8 mouse cellular contexts compared by ENCODE assay signal in the genomic region with DNA sequence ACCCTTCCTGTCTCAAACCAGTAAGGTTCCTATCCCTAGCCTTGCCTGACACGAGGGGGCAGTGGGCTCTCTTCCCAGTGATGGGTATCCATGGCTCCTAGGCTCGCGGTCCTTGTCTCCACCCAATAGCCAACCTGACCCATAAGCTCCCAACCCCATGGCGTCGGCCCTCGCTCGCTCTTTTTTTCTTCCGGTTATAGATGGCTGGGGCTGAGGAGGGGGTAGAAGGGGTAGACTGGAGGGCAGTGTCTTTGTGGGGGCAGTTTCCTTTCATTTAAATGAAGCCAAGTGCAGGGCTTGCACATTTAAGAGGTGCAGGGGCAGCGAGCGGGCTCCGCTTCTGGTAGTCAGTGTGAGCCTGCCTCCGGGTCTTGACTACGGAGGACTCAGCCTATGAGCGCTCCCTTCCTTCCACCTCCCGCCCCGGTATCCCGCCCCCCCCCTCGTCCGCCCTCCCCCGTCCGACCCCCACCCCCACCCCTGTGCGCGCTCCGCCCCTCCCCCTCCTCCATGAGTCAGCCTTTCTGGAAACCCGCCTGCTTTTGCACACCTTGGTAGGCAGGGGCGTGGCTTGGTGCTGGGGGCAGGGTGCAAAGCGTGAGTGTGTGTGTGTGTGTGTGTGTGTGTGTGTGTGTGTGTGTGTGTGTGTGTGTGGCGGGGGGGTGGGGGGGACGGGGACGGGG. TPM values are rescaled to one million over a fixed set of nuclear protein-coding genes. Genes with fewer than 3 reads are reported as not detected.
DNase-seq lines count a peak whose midpoint lies in the region; ATAC-seq and TF ChIP-seq lines count a peak whose summit lies in the region.

No protein-coding gene starts in this region.

- H3K9ac ChIP-seq in forebrain, embryonic 13.5 days = peak overlapping the region; percentile 66
- peak overlapping the region; percentile 60 for H3K9ac ChIP-seq in intestine, embryonic 16.5 days (ENCODE audit: low read depth, low read length)
- peak overlapping the region; percentile 47 for H3K9ac ChIP-seq in midbrain, embryonic 16.5 days (ENCODE audit: low read depth, low read length)
- H3K9ac ChIP-seq in stomach, postnatal 0 days (ENCODE audit: low read length) = peak overlapping the region; percentile 47

- no peak for TF ChIP-seq CTCF in layer of hippocampus, adult 2 months (conservative IDR thresholded peaks at IDR 0.05)
- TF ChIP-seq CTCF in stomach, postnatal 0 days (IDR thresholded peaks at IDR 0.05; ENCODE audit: low read depth) = peak; percentile 19; the same call in 1 of the 2 replicates

- peak overlapping the region; percentile 66 for H3K4me2 ChIP-seq in forebrain, embryonic 13.5 days
- peak overlapping the region; percentile 75 for H3K4me2 ChIP-seq in intestine, embryonic 16.5 days (ENCODE audit: low read depth, low read length)
- peak overlapping the region; percentile 71 for H3K4me2 ChIP-seq in midbrain, embryonic 16.5 days (ENCODE audit: low read length)
- peak overlapping the region; percentile 70 for H3K4me2 ChIP-seq in stomach, postnatal 0 days (replicated peaks; ENCODE audit: low read depth)

- ATAC-seq in cerebellum, adult (ENCODE audit: insufficient number of reproducible peaks, low FRiP score, low TSS enrichment) = peak; percentile 54; the same call in 1 of the 2 replicates
- peak; percentile 80 for ATAC-seq in forebrain, embryonic 13.5 days
- peak; percentile 90 for ATAC-seq in intestine, embryonic 16.5 days
- ATAC-seq in midbrain, embryonic 16.5 days = peak; percentile 88
- ATAC-seq in stomach, postnatal 0 days (ENCODE audit: low FRiP score, low TSS enrichment) = peak; percentile 80

- DNase-seq in layer of hippocampus, adult 2 months (ENCODE audit: low spot score in 2 of 2) = peak in 1 of 2 experiments; percentile 58
- no peak for DNase-seq in layer of hippocampus, adult 18-20 months (ENCODE audit: low spot score in 2 of 2)
- peak; percentile 94 for DNase-seq in liver
- DNase-seq in stomach, postnatal 0 days (ENCODE audit: low spot score) = peak; percentile 85

- H3K36me3 ChIP-seq in forebrain, embryonic 13.5 days (ENCODE audit: poor library complexity, severe bottlenecking) = peaks cover 21% of the 10 kb centered on the region
- no peaks in the 10 kb centered on the region for H3K36me3 ChIP-seq in intestine, embryonic 16.5 days (ENCODE audit: control insufficient read depth, insufficient read depth, low read length)
- H3K36me3 ChIP-seq in midbrain, embryonic 16.5 days (ENCODE audit: control insufficient read depth, insufficient read depth, low read length) = peaks cover 4% of the 10 kb centered on the region; the same call in 1 of the 2 replicates
- peaks cover 3% of the 10 kb centered on the region; the same call in 1 of the 2 replicates for H3K36me3 ChIP-seq in stomach, postnatal 0 days (ENCODE audit: control insufficient read depth, insufficient read depth, low read length)

- H3K4me1 ChIP-seq in forebrain, embryonic 13.5 days = peaks cover 14% of the 10 kb centered on the region
- peaks cover 11% of the 10 kb centered on the region for H3K4me1 ChIP-seq in intestine, embryonic 16.5 days (ENCODE audit: control insufficient read depth, insufficient read depth, low read length)
- H3K4me1 ChIP-seq in midbrain, embryonic 16.5 days (ENCODE audit: control insufficient read depth, insufficient read depth, low read length) = peaks cover 15% of the 10 kb centered on the region
- peaks cover 3% of the 10 kb centered on the region; the same call in 1 of the 2 replicates for H3K4me1 ChIP-seq in stomach, postnatal 0 days (replicated peaks; ENCODE audit: control insufficient read depth, insufficient read depth)

- peak overlapping the region; percentile 89 for H3K27ac ChIP-seq in layer of hippocampus, adult 2 months
- H3K27ac ChIP-seq in forebrain, embryonic 13.5 days = no peak overlapping the region
- no peak overlapping the region for H3K27ac ChIP-seq in intestine, embryonic 16.5 days (ENCODE audit: low read length)
- H3K27ac ChIP-seq in midbrain, embryonic 16.5 days (ENCODE audit: low read length) = peak overlapping the region; percentile 68
- H3K27ac ChIP-seq in stomach, postnatal 0 days (replicated peaks) = peak overlapping the region; percentile 41; the same call in 1 of the 2 replicates

- WGBS in forebrain, embryonic 13.5 days = 2% methylated on average over 20 of the region's 30 CpGs
- 2% methylated on average over 24 of the region's 30 CpGs for WGBS in intestine, embryonic 16.5 days
- WGBS in midbrain, embryonic 16.5 days = 1% methylated on average over 18 of the region's 30 CpGs
- 5% methylated on average over 18 of the region's 30 CpGs for WGBS in stomach, postnatal 0 days

- H3K9me3 ChIP-seq in forebrain, embryonic 13.5 days (replicated peaks) = no peaks in the 10 kb centered on the region
- H3K9me3 ChIP-seq in intestine, embryonic 16.5 days (ENCODE audit: control insufficient read depth, low read length) = no peaks in the 10 kb centered on the region
- no peaks in the 10 kb centered on the region for H3K9me3 ChIP-seq in midbrain, embryonic 16.5 days (replicated peaks; ENCODE audit: control insufficient read depth, low read length, poor library complexity, severe bottlenecking)
- H3K9me3 ChIP-seq in stomach, postnatal 0 days (ENCODE audit: control insufficient read depth, low read length) = no peaks in the 10 kb centered on the region

- H3K4me3 ChIP-seq in layer of hippocampus, adult 2 months = peak overlapping the region; percentile 36
- H3K4me3 ChIP-seq in forebrain, embryonic 13.5 days = peak overlapping the region; percentile 39
- peak overlapping the region; percentile 47 for H3K4me3 ChIP-seq in intestine, embryonic 16.5 days (ENCODE audit: low read length)
- H3K4me3 ChIP-seq in midbrain, embryonic 16.5 days (ENCODE audit: low read depth, low read length) = peak overlapping the region; percentile 45
- H3K4me3 ChIP-seq in stomach, postnatal 0 days (ENCODE audit: low read depth, low read length) = peak overlapping the region; percentile 36

- TF ChIP-seq EP300 in stomach, postnatal 0 days (optimal IDR thresholded peaks at IDR 0.05) = no peak

- no peaks in the 10 kb centered on the region for H3K27me3 ChIP-seq in forebrain, embryonic 13.5 days
- no peaks in the 10 kb centered on the region for H3K27me3 ChIP-seq in intestine, embryonic 16.5 days (replicated peaks; ENCODE audit: control insufficient read depth, insufficient read depth, low read length)
- no peaks in the 10 kb centered on the region for H3K27me3 ChIP-seq in midbrain, embryonic 16.5 days (ENCODE audit: control insufficient read depth, insufficient read depth, low read depth, low read length)
- no peaks in the 10 kb centered on the region for H3K27me3 ChIP-seq in stomach, postnatal 0 days (ENCODE audit: control insufficient read depth, insufficient read depth, low read length)

RNA-seq across cellular contexts. Expression of a gene that starts 18.0 kb away (rescaled TPM):
- 10 to 100 TPM; 73.7 to 77.4 TPM for total RNA-seq in layer of hippocampus, adult 2 months (2021)
- total RNA-seq in layer of hippocampus, adult 18-20 months (2021) = 10 to 100 TPM; 71.1 to 73.5 TPM
- polyA plus RNA-seq in forebrain, embryonic 13.5 days (2015; fragmentation: Nextera tagmentation; extraction: Ambion mirVana) = 71.9 and 74.8 TPM in 2 replicates
- polyA plus RNA-seq in intestine, embryonic 16.5 days (2015; fragmentation: Nextera tagmentation; extraction: Ambion mirVana) = 40.6 and 45.8 TPM in 2 replicates
- 99.8 and 114 TPM in 2 replicates for polyA plus RNA-seq in midbrain, embryonic 16.5 days (2015; fragmentation: Nextera tagmentation; extraction: Ambion mirVana)
- polyA plus RNA-seq in stomach, postnatal 0 days (2015; fragmentation: Nextera tagmentation; extraction: Ambion mirVana) = 36.0 and 39.3 TPM in 2 replicates

RNA-seq across cellular contexts. Expression of a gene that starts 18.0 kb away (rescaled TPM):
- 10 to 100 TPM; 25.0 to 26.2 TPM for total RNA-seq in layer of hippocampus, adult 2 months (2021)
- total RNA-seq in layer of hippocampus, adult 18-20 months (2021) = 10 to 100 TPM; 22.9 to 23.7 TPM
- 63.3 and 64.3 TPM in 2 replicates for polyA plus RNA-seq in forebrain, embryonic 13.5 days (2015; fragmentation: Nextera tagmentation; extraction: Ambion mirVana)
- 33.1 and 37.0 TPM in 2 replicates for polyA plus RNA-seq in intestine, embryonic 16.5 days (2015; fragmentation: Nextera tagmentation; extraction: Ambion mirVana)
- polyA plus RNA-seq in midbrain, embryonic 16.5 days (2015; fragmentation: Nextera tagmentation; extraction: Ambion mirVana) = 57.4 and 61.2 TPM in 2 replicates
- polyA plus RNA-seq in stomach, postnatal 0 days (2015; fragmentation: Nextera tagmentation; extraction: Ambion mirVana) = 31.3 and 33.7 TPM in 2 replicates

RNA-seq across cellular contexts. Expression of a gene that starts 33.8 kb away (rescaled TPM):
- total RNA-seq in layer of hippocampus, adult 2 months (2021) = 10 to 100 TPM; 36.4 to 40.6 TPM
- 10 to 100 TPM; 41.7 to 43.6 TPM for total RNA-seq in layer of hippocampus, adult 18-20 months (2021)
- 7.9 and 10.6 TPM in 2 replicates for polyA plus RNA-seq in forebrain, embryonic 13.5 days (2015; fragmentation: Nextera tagmentation; extraction: Ambion mirVana)
- 4.8 and 5.3 TPM in 2 replicates for polyA plus RNA-seq in intestine, embryonic 16.5 days (2015; fragmentation: Nextera tagmentation; extraction: Ambion mirVana)
- polyA plus RNA-seq in midbrain, embryonic 16.5 days (2015; fragmentation: Nextera tagmentation; extraction: Ambion mirVana) = 18.3 and 19.2 TPM in 2 replicates
- 3.0 and 3.1 TPM in 2 replicates for polyA plus RNA-seq in stomach, postnatal 0 days (2015; fragmentation: Nextera tagmentation; extraction: Ambion mirVana)

RNA-seq across cellular contexts. Expression of a gene that starts 34.2 kb away (rescaled TPM):
- total RNA-seq in layer of hippocampus, adult 2 months (2021) = 10 to 100 TPM in 1 of 2 experiments, 1 to 10 TPM in 1; 9.9 to 10.5 TPM
- 1 to 10 TPM; 5.8 to 7.8 TPM for total RNA-seq in layer of hippocampus, adult 18-20 months (2021)
- polyA plus RNA-seq in forebrain, embryonic 13.5 days (2015; fragmentation: Nextera tagmentation; extraction: Ambion mirVana) = 3.6 and 5.2 TPM in 2 replicates
- 2.5 and 4.0 TPM in 2 replicates for polyA plus RNA-seq in intestine, embryonic 16.5 days (2015; fragmentation: Nextera tagmentation; extraction: Ambion mirVana)
- polyA plus RNA-seq in midbrain, embryonic 16.5 days (2015; fragmentation: Nextera tagmentation; extraction: Ambion mirVana) = 30.2 and 38.1 TPM in 2 replicates
- polyA plus RNA-seq in stomach, postnatal 0 days (2015; fragmentation: Nextera tagmentation; extraction: Ambion mirVana) = 1.2 and 1.3 TPM in 2 replicates

RNA-seq across cellular contexts. Expression of a gene that starts 37.6 kb away (rescaled TPM):
- total RNA-seq in layer of hippocampus, adult 2 months (2021) = 10 to 100 TPM; 20.4 to 22.0 TPM
- 10 to 100 TPM; 19.5 to 21.2 TPM for total RNA-seq in layer of hippocampus, adult 18-20 months (2021)
- polyA plus RNA-seq in forebrain, embryonic 13.5 days (2015; fragmentation: Nextera tagmentation; extraction: Ambion mirVana) = 38.3 and 38.6 TPM in 2 replicates
- 35.1 and 39.7 TPM in 2 replicates for polyA plus RNA-seq in intestine, embryonic 16.5 days (2015; fragmentation: Nextera tagmentation; extraction: Ambion mirVana)
- 33.7 and 33.8 TPM in 2 replicates for polyA plus RNA-seq in midbrain, embryonic 16.5 days (2015; fragmentation: Nextera tagmentation; extraction: Ambion mirVana)
- 23.1 and 23.6 TPM in 2 replicates for polyA plus RNA-seq in stomach, postnatal 0 days (2015; fragmentation: Nextera tagmentation; extraction: Ambion mirVana)

Comparison
In these comparisons a context has a peak if more than half of its experiments do, and no peak if none do; other contexts are left out.
1. DNase-seq: peak in liver (single experiment) and stomach, postnatal 0 days (single experiment); none in layer of hippocampus, adult 18-20 months (0 of 2).
2. H3K27ac ChIP-seq: peak in layer of hippocampus, adult 2 months (single experiment), midbrain, embryonic 16.5 days (single experiment) and stomach, postnatal 0 days (single experiment); none in forebrain, embryonic 13.5 days (single experiment) and intestine, embryonic 16.5 days (single experiment).
3. Peak in every context shown above with its lines, with median percentiles within 50 percentile points of each other: H3K4me3 ChIP-seq, ATAC-seq, H3K4me2 ChIP-seq and H3K9ac ChIP-seq.